Mouse (Mus musculus) E14TG2a.4 (cell line): ENCODE data around the gene Itga10.

Experiments
- H3K27me3 ChIP-seq: 2 replicates; pipeline ENCODE4 v1.6.1; 2014; ENCODE audit warnings: low read length, control low read depth; ENCODE audit not compliant: insufficient read depth
- H3K36me3 ChIP-seq: 2 replicates; pipeline ENCODE4 v1.6.1; 2014; ENCODE audit warnings: low read length, control low read depth; ENCODE audit not compliant: insufficient read depth
- H3K4me1 ChIP-seq: replicated peaks from 2 replicates; pipeline ENCODE4 v1.6.1; 2014; ENCODE audit warnings: low read depth, low read length, control low read depth
- H3K4me3 ChIP-seq: replicated peaks from 2 replicates; pipeline ENCODE4 v1.5.1; 2014; ENCODE audit warnings: mild to moderate bottlenecking, low read length
- H3K9me3 ChIP-seq: 2 replicates; pipeline ENCODE4 v1.6.1; 2014; ENCODE audit warnings: low read length, control low read depth
- CTCF ChIP-seq: conservative IDR thresholded peaks from 2 replicates; pipeline ENCODE4 v1.5.1; 2014; ENCODE audit warnings: low read length
- NANOG ChIP-seq: IDR thresholded peaks from 2 replicates; pipeline ENCODE4 v1.6.1; 2014; ENCODE audit warnings: borderline replicate concordance, low read length, mixed read lengths
- POU5F1 ChIP-seq: IDR thresholded peaks from 2 replicates; pipeline ENCODE4 v1.6.1; 2014; ENCODE audit warnings: low read length, borderline replicate concordance

Gene Itga10

GRCm38 (mm10) chr3:96671519-96671918 lies 26.1 kb downstream of the Itga10 start:
- Histone ChIP-seq H3K4me1 (peaks cover 70% of the 10 kb centered on the region), H3K4me3 (no peak overlapping the region), H3K36me3 (no peaks in the 10 kb centered on the region), H3K27me3 (peaks cover 9% of the 10 kb centered on the region; the same call in 1 of the 2 replicates), H3K9me3 (no peaks in the 10 kb centered on the region)
- TF ChIP-seq POU5F1 = no peak
- no peak for TF ChIP-seq CTCF
- no peak for TF ChIP-seq NANOG

- no peaks in the 10 kb centered on the region for H3K36me3 ChIP-seq
- H3K9me3 ChIP-seq = no peaks in the 10 kb centered on the region
- peaks cover 9% of the 10 kb centered on the region; the same call in 1 of the 2 replicates for H3K27me3 ChIP-seq
- TF ChIP-seq POU5F1 (no peak), CTCF (no peak), NANOG (no peak)
- H3K4me1 ChIP-seq = peaks cover 89% of the 10 kb centered on the region
- H3K4me3 ChIP-seq = peak overlapping the region; percentile 56
Observed at GRCm38 (mm10) chr3:96673514-96673913, 28.1 kb downstream of the Itga10 start.

- Histone ChIP-seq H3K4me1 (peaks cover 92% of the 10 kb centered on the region), H3K9me3 (no peaks in the 10 kb centered on the region), H3K27me3 (peaks cover 9% of the 10 kb centered on the region; the same call in 1 of the 2 replicates), H3K4me3 (peak overlapping the region; percentile 56), H3K36me3 (no peaks in the 10 kb centered on the region)
- TF ChIP-seq NANOG (no peak), CTCF (no peak), POU5F1 (no peak)
Observed at GRCm38 (mm10) chr3:96674442-96674841, 29.1 kb downstream of the Itga10 start.

DNA sequence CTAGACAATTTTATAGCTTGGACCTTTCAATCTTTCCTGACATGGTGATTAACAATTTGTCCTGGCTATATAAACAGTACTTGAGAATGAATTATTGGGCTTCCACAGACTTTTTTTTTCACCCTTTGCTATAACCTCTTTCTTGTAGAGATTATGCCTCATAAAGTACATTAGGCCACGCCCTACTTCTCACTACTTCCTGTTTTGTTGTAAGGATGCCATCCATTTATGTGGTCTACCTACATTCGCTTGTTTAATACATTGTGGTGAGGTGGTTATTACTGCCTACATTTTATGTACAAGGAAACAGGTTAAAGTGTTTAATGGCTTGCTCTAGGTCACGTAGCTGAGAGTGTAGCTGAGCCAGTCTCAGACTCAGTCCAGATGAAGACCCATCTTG lies 29.8 kb downstream of the Itga10 start:
- Histone ChIP-seq H3K4me1 (peaks cover 95% of the 10 kb centered on the region), H3K36me3 (no peaks in the 10 kb centered on the region), H3K27me3 (peaks cover 9% of the 10 kb centered on the region; the same call in 1 of the 2 replicates), H3K9me3 (no peaks in the 10 kb centered on the region), H3K4me3 (peak overlapping the region; percentile 8; the same call in 1 of the 2 replicates)
- TF ChIP-seq NANOG (no peak), POU5F1 (no peak), CTCF (no peak)

DNA sequence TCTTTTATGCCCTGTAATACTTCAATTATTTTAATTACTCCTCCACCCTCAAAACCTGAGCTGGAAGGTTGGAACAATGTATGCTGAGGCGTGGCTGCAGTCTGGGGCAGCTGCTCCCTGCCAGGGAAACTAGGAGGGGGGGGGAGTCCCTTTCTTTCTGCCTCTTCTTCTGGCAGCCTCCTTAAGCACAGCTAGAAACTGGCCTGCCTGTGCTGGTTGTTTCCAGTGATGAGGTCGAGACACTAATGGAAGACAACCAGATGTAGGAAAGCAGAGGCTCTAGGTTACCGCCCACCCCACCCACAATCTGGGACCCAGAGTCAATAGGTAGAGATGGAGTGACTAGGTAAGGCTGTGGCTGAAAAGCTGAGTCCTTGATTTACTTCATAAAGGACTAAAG lies 30.3 kb downstream of the Itga10 start:
- TF ChIP-seq CTCF = no peak
- TF ChIP-seq POU5F1 = no peak
- TF ChIP-seq NANOG = no peak
- no peaks in the 10 kb centered on the region for H3K9me3 ChIP-seq
- no peaks in the 10 kb centered on the region for H3K36me3 ChIP-seq
- H3K27me3 ChIP-seq = peaks cover 4% of the 10 kb centered on the region; the same call in 1 of the 2 replicates
- H3K4me1 ChIP-seq = peaks cover 95% of the 10 kb centered on the region
- peak overlapping the region; percentile 8; the same call in 1 of the 2 replicates for H3K4me3 ChIP-seq

GRCm38 (mm10) chr3:96678456-96678855 lies 33.1 kb downstream of the Itga10 start:
- TF ChIP-seq POU5F1 = no peak
- no peak for TF ChIP-seq CTCF
- Histone ChIP-seq H3K4me1 (peaks cover 92% of the 10 kb centered on the region), H3K36me3 (0 out of 2 replicates have a peak, but pooled peaks cover 4% of the 10 kb centered on the region), H3K27me3 (peaks cover 7% of the 10 kb centered on the region), H3K9me3 (no peaks in the 10 kb centered on the region), H3K4me3 (peak overlapping the region; percentile 57)

- Histone ChIP-seq H3K9me3 (no peaks in the 10 kb centered on the region), H3K27me3 (peaks cover 14% of the 10 kb centered on the region), H3K36me3 (0 out of 2 replicates have a peak, but pooled peaks cover 4% of the 10 kb centered on the region), H3K4me3 (peak overlapping the region; percentile 57), H3K4me1 (peaks cover 92% of the 10 kb centered on the region)
- TF ChIP-seq CTCF (no peak), NANOG (no peak), POU5F1 (no peak)
Observed at GRCm38 (mm10) chr3:96679159-96679674, 33.8 kb downstream of the Itga10 start.

DNA sequence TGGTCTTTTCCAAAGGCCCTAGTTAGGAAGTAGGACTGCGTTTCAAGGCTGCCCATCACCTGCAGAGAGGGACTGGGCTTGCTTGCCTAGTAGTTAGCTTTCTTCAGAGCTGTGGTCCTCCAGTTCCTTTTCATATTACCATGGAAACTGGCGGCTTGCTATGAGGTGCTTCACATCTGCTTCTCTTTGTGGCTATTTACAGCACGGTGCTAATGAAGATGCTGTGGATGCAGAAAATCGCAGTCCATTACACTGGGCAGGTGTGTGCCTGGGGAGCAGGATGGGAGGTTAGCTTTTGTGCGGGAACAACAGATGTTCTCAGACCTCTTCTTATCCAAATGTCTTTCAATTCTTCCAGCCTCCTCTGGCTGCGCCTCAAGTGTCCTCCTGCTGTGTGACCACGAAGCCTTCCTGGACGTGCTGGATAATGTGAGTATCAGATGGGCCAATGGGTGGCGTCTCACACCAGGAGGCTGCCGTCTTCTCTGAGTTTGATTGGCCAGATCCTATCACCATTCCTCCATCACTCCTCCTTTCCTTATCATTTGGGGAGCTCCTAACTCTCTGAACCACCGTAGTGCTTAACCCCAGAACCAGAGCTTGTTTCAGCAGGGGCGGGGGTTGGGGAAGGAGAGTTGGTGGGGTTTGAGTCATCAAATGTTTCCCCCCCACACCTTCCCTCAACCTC lies 35.0 kb downstream of the Itga10 start:
- Histone ChIP-seq H3K27me3 (peaks cover 26% of the 10 kb centered on the region), H3K36me3 (0 out of 2 replicates have a peak, but pooled peaks cover 4% of the 10 kb centered on the region), H3K4me3 (peak overlapping the region; percentile 57; the same call in 1 of the 2 replicates), H3K9me3 (no peaks in the 10 kb centered on the region), H3K4me1 (peaks cover 91% of the 10 kb centered on the region)
- TF ChIP-seq POU5F1 (no peak), CTCF (no peak), NANOG (no peak)

- TF ChIP-seq POU5F1 (no peak), NANOG (no peak), CTCF (no peak)
- Histone ChIP-seq H3K4me3 (0 out of 2 replicates have a peak overlapping the region, but pooled peaks have one; percentile 7), H3K36me3 (0 out of 2 replicates have a peak, but pooled peaks cover 4% of the 10 kb centered on the region), H3K9me3 (no peaks in the 10 kb centered on the region), H3K27me3 (peaks cover 31% of the 10 kb centered on the region), H3K4me1 (peaks cover 71% of the 10 kb centered on the region)
Observed at GRCm38 (mm10) chr3:96683496-96683895, 38.1 kb downstream of the Itga10 start.
